Mouse (Mus musculus): ENCODE results near the gene Ndst2. TPM values are rescaled to one million over a fixed set of nuclear protein-coding genes. Genes with fewer than 3 reads are reported as not detected.

The Ndst2 gene
- polyA plus RNA-seq, 1 experiment from 2014 or later: 12.5 TPM

DNA sequence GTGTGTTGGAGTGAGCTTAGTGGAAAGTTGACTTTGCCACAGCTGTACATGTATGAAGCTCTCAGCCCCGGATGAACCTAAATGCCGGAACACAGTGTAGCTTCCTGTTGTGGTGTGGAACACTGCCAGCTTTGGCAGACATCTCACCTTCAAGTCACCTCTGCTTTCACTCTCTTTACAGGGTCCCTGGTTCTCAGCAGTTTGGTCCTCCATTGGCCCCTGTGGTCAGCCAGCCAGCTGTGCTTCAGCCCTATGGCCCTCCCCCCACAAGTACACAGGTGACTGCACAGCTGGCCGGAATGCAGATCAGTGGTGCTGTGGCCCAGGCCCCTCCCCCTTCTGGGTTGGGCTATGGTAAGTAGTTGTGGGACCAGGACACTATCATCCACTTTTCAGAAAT, 51.9 kb downstream of the Ndst2 start:
- 81% methylated on average over 3 of the region's 3 CpGs for WGBS

GRCm38 (mm10) chr14:20681742-20682141, 52.6 kb downstream of the Ndst2 start:
- Histone ChIP-seq H3K4me1 (ENCODE audit: control insufficient read depth, insufficient read depth, low read length) (no peaks in the 10 kb centered on the region), H3K9ac (ENCODE audit: low read length) (no peak overlapping the region), H3K4me2 (ENCODE audit: low read length) (no peak overlapping the region), H3K36me3 (ENCODE audit: control insufficient read depth, insufficient read depth, low read length) (peaks cover 97% of the 10 kb centered on the region), H3K27ac (ENCODE audit: low read depth, low read length) (no peak overlapping the region), H3K27me3 (replicated peaks; ENCODE audit: control insufficient read depth, insufficient read depth, low read length) (no peaks in the 10 kb centered on the region), H3K4me3 (ENCODE audit: low read depth, low read length) (no peak overlapping the region), H3K9me3 (replicated peaks; ENCODE audit: control insufficient read depth, low read length) (no peaks in the 10 kb centered on the region)
- ATAC-seq (no peak), DNase-seq (ENCODE audit: low spot score) (no peak)
- WGBS: 93% methylated on average over 2 of the region's 2 CpGs

More for the DNA sequence above, 51.9 kb downstream of the Ndst2 start:
- no peak overlapping the region for H3K4me2 ChIP-seq (ENCODE audit: low read length)
- H3K27me3 ChIP-seq (replicated peaks; ENCODE audit: control insufficient read depth, insufficient read depth, low read length): no peaks in the 10 kb centered on the region
- no peaks in the 10 kb centered on the region for H3K4me1 ChIP-seq (ENCODE audit: control insufficient read depth, insufficient read depth, low read length)
- DNase-seq (ENCODE audit: low spot score) (no peak), ATAC-seq (no peak)
- no peak overlapping the region for H3K9ac ChIP-seq (ENCODE audit: low read length)
- H3K27ac ChIP-seq (ENCODE audit: low read depth, low read length): no peak overlapping the region
- peaks cover 97% of the 10 kb centered on the region for H3K36me3 ChIP-seq (ENCODE audit: control insufficient read depth, insufficient read depth, low read length)
- no peaks in the 10 kb centered on the region for H3K9me3 ChIP-seq (replicated peaks; ENCODE audit: control insufficient read depth, low read length)
- H3K4me3 ChIP-seq (ENCODE audit: low read depth, low read length): no peak overlapping the region

- Histone ChIP-seq H3K9ac (ENCODE audit: low read length) (no peak overlapping the region), H3K4me2 (ENCODE audit: low read length) (no peak overlapping the region), H3K27ac (ENCODE audit: low read depth, low read length) (no peak overlapping the region), H3K27me3 (replicated peaks; ENCODE audit: control insufficient read depth, insufficient read depth, low read length) (no peaks in the 10 kb centered on the region), H3K4me3 (ENCODE audit: low read depth, low read length) (no peak overlapping the region), H3K9me3 (replicated peaks; ENCODE audit: control insufficient read depth, low read length) (no peaks in the 10 kb centered on the region), H3K4me1 (ENCODE audit: control insufficient read depth, insufficient read depth, low read length) (peaks cover 3% of the 10 kb centered on the region; the same call in 1 of the 2 replicates), H3K36me3 (ENCODE audit: control insufficient read depth, insufficient read depth, low read length) (peaks cover 69% of the 10 kb centered on the region)
- WGBS: 92% methylated on average over 4 of the region's 4 CpGs
- ATAC-seq (no peak), DNase-seq (ENCODE audit: low spot score) (no peak)
Observed at GRCm38 (mm10) chr14:20677906-20678305, 56.5 kb downstream of the Ndst2 start.

- peaks cover 33% of the 10 kb centered on the region for H3K36me3 ChIP-seq (ENCODE audit: control insufficient read depth, insufficient read depth, low read length)
- peaks cover 3% of the 10 kb centered on the region; the same call in 1 of the 2 replicates for H3K4me1 ChIP-seq (ENCODE audit: control insufficient read depth, insufficient read depth, low read length)
- H3K27ac ChIP-seq (ENCODE audit: low read depth, low read length): peak within 1 kb of the TSS; percentile 77
- H3K4me2 ChIP-seq (ENCODE audit: low read length): peak within 1 kb of the TSS; percentile 75
- H3K9me3 ChIP-seq (replicated peaks; ENCODE audit: control insufficient read depth, low read length): no peaks in the 10 kb centered on the region
- no peaks in the 10 kb centered on the region for H3K27me3 ChIP-seq (replicated peaks; ENCODE audit: control insufficient read depth, insufficient read depth, low read length)
- 2% methylated on average over 42 of the region's 43 CpGs for WGBS
- peak within 1 kb of the TSS; percentile 79 for H3K9ac ChIP-seq (ENCODE audit: low read length)
- ATAC-seq (peak; percentile 98), DNase-seq (ENCODE audit: low spot score) (peak; percentile 100)
- peak within 1 kb of the TSS; percentile 67 for H3K4me3 ChIP-seq (ENCODE audit: low read depth, low read length)
Observed at GRCm38 (mm10) chr14:20674064-20674833, 60.1 kb downstream of the Ndst2 start, which contains the start of gene Sec24c. Sec24c (plus strand) TSS chr14:20674308.

GRCm38 (mm10) chr14:20673735-20674063, 60.7 kb downstream of the Ndst2 start:
- peaks cover 28% of the 10 kb centered on the region for H3K36me3 ChIP-seq (ENCODE audit: control insufficient read depth, insufficient read depth, low read length)

More at GRCm38 (mm10) chr14:20673735-20674063, 60.7 kb downstream of the Ndst2 start:
- Histone ChIP-seq H3K27me3 (replicated peaks; ENCODE audit: control insufficient read depth, insufficient read depth, low read length) (no peaks in the 10 kb centered on the region), H3K9me3 (replicated peaks; ENCODE audit: control insufficient read depth, low read length) (no peaks in the 10 kb centered on the region), H3K4me2 (ENCODE audit: low read length) (peak overlapping the region; percentile 67), H3K9ac (ENCODE audit: low read length) (peak overlapping the region; percentile 40; the same call in 1 of the 2 replicates), H3K27ac (ENCODE audit: low read depth, low read length) (peak overlapping the region; percentile 64; the same call in 1 of the 2 replicates), H3K4me3 (ENCODE audit: low read depth, low read length) (peak overlapping the region; percentile 67), H3K4me1 (ENCODE audit: control insufficient read depth, insufficient read depth, low read length) (peaks cover 3% of the 10 kb centered on the region; the same call in 1 of the 2 replicates)
- ATAC-seq (peak; percentile 72), DNase-seq (ENCODE audit: low spot score) (no peak)
- 16% methylated on average over 13 of the region's 13 CpGs for WGBS

Small RNAs within 50 kb of the gene (microRNA-seq; reads per million reads assigned to microRNA genes)
- gene Mir6946: 0.79 reads per million

Other genes starting within 250 kb of the Ndst2 start
- 0.20 and 0.30 TPM in 2 replicates for gene Mss51, start 237.7 kb downstream of the Ndst2 start, polyA plus RNA-seq (2014; fragmentation: Nextera tagmentation; extraction: Ambion mirVana)
- 83.5 and 90.2 TPM in 2 replicates for gene Ppp3cb, start 188.0 kb downstream of the Ndst2 start, polyA plus RNA-seq (2014; fragmentation: Nextera tagmentation; extraction: Ambion mirVana)
- 8.6 and 11.9 TPM in 2 replicates for gene Usp54, start 93.5 kb downstream of the Ndst2 start, polyA plus RNA-seq (2014; fragmentation: Nextera tagmentation; extraction: Ambion mirVana)
- gene Myoz1, start 78.0 kb downstream of the Ndst2 start, polyA plus RNA-seq (2014; fragmentation: Nextera tagmentation; extraction: Ambion mirVana): 0.22 TPM in 1 of 2 replicates, not detected in the other
- 0.05 and 0.09 TPM in 2 replicates for gene Synpo2l, start 66.2 kb downstream of the Ndst2 start, polyA plus RNA-seq (2014; fragmentation: Nextera tagmentation; extraction: Ambion mirVana)
- gene Sec24c, start 60.3 kb downstream of the Ndst2 start, polyA plus RNA-seq (2014; fragmentation: Nextera tagmentation; extraction: Ambion mirVana): 64.9 and 75.4 TPM in 2 replicates
- 13.1 and 15.1 TPM in 2 replicates for gene Fut11, start 39.6 kb downstream of the Ndst2 start, polyA plus RNA-seq (2014; fragmentation: Nextera tagmentation; extraction: Ambion mirVana)
- 227 and 259 TPM in 2 replicates for gene Chchd1, start 31.6 kb downstream of the Ndst2 start, polyA plus RNA-seq (2014; fragmentation: Nextera tagmentation; extraction: Ambion mirVana)
- gene Zswim8, start 27.0 kb downstream of the Ndst2 start, polyA plus RNA-seq (2014; fragmentation: Nextera tagmentation; extraction: Ambion mirVana): 31.8 and 39.1 TPM in 2 replicates
- 82.6 and 110 TPM in 2 replicates for gene Camk2g, start 59.5 kb upstream of the Ndst2 start, polyA plus RNA-seq (2014; fragmentation: Nextera tagmentation; extraction: Ambion mirVana)
- gene Plau, start 102.1 kb upstream of the Ndst2 start, polyA plus RNA-seq (2014; fragmentation: Nextera tagmentation; extraction: Ambion mirVana): 0.21 and 0.47 TPM in 2 replicates
- gene Vcl, start 194.8 kb upstream of the Ndst2 start, polyA plus RNA-seq (2014; fragmentation: Nextera tagmentation; extraction: Ambion mirVana): 8.4 and 9.3 TPM in 2 replicates

Data from forebrain, embryonic 14.5 days (tissue).